Mouse (Mus musculus) T-helper 1 cell (primary cell): ENCODE results near the gene Gm47289.

Experiments used
- in situ Hi-C: fragments of 300-600 bp; cut with MboI, MseI; formaldehyde crosslinking; loops from one replicate; pipeline ENCODE4 v1.15.1; 2025; ENCODE audit warnings: high pct_unique_total_duplicates

The Gm47289 gene

GRCm38 (mm10) chr9:119158861-119159260 is at the start of gene Gm47289:
Gene Gm47289 (plus strand): TSS chr9:119159161.
- in situ Hi-C loops = no loop called here

DNA sequence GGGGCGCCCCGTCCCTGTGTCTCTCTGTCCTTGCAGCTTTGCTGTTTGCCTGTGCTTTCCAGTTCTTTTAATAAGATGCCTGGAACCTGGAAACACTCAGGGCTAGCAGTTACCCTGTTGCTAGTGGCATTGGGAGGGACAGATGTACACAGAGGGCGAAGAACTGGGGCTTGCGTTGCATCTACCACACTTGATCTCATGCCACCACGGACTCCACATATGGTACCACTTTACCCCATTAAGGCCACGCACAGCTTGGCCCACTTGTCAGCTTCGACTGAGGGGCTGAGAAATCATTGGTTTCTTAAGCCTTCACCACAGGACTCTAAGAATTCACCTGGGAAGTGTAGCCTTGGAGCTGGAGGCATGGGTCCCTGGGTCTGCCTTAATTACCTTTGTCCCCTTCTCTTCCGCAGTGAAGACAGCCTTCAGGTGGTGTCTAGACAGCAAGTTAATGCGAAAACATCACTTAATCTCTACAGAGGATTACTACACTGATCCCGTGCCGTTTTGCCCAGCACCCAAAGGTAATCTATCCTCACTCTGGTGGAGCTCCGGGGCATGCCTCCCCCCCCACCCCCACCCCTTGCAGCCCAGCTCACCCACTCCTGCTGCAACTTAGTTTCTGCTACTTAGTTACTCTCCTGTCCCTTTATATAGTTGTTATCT is 49.1 kb upstream of the Gm47289 start:
- in situ Hi-C loops = no loop called here

- in situ Hi-C loops = no loop called here
These were observed 48.3 kb upstream of the Gm47289 start for GRCm38 (mm10) chr9:119110640-119111039.

GRCm38 (mm10) chr9:119114911-119115310 is 44.0 kb upstream of the Gm47289 start:
- in situ Hi-C loops = no loop called here

- in situ Hi-C loops = no loop called here
These were observed 39.4 kb upstream of the Gm47289 start for GRCm38 (mm10) chr9:119119409-119120167.

- in situ Hi-C loops = no loop called here
These were observed 38.8 kb upstream of the Gm47289 start for GRCm38 (mm10) chr9:119120168-119120560.

DNA sequence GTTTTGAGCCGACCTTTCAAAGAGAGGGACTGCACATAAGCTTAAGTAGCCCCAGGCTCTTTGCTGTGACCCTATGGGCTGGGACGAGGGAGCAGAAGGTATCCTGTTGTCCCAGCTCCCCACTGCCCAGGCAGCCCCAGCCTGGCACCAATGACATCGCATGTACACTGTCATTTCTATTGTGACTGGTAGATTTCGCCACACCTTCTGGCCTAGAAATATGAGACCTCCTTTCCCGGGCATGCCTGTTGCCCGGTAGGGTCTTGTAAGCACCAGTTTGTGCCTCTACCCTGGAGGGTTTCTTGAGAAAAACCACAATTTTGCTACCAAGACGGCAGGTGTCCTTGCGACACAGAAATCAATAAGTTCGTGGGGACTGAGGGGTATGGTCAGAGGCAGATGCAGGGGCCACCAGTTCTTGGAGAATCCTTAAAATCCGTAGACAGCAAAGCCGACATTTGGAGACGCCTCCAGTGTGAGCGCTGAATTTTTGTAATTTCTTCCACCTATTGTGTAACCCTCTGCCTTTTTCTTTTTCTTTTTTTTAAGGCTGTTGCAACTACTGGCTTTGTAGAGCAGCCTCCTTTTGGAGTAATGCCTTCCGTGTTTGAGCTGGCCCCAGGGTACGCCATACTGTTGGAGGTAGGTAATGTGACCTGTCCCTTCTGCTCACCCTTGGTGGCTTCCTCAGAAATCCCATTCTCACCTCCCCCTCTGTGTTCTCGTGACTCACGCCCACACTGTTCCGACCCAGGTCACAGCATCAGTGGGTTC is 36.2 kb upstream of the Gm47289 start:
- in situ Hi-C loops = no loop called here

- in situ Hi-C loops = no loop called here
These were observed 30.4 kb upstream of the Gm47289 start for GRCm38 (mm10) chr9:119128436-119129181.

DNA sequence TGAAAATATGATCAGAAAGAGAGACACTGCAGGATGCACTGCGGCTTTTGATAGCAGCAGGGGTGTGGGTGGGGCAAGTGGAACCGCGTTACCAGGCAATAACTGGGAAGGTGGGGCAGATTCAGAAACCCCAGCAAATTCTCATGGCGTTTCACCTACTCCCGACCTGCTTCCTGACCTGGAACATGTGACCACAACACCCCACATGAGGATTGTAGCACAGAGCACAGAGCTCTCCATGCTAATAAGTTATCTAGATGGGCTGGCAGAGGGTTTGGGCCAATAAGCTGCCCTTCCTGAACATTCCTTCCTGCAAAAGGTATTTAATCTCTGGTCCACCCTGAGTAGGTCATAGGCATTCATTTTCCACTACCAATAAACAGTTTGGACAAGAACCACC is 28.3 kb upstream of the Gm47289 start:
- in situ Hi-C loops = no loop called here

DNA sequence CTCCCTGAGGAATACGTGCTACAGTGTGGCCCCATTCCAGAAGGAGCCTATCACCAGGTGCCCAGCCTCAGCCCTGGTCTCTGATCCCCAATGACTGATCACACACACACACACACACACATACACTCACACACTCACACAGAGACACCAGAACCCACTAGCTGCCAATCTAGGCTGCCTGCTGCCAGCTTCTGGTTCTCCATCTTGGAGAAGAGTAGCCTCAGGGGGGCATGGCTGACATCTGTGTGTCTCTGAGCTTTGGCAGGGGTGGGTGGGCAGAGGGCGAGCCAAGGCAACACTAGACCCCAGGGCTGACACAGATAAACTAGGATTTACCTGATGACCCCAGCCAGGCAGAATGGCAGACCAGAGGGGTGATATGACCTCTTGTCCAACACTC is 20.1 kb upstream of the Gm47289 start:
- in situ Hi-C loops = no loop called here

GRCm38 (mm10) chr9:119142066-119142465 is 16.9 kb upstream of the Gm47289 start:
- in situ Hi-C loops = no loop called here

DNA sequence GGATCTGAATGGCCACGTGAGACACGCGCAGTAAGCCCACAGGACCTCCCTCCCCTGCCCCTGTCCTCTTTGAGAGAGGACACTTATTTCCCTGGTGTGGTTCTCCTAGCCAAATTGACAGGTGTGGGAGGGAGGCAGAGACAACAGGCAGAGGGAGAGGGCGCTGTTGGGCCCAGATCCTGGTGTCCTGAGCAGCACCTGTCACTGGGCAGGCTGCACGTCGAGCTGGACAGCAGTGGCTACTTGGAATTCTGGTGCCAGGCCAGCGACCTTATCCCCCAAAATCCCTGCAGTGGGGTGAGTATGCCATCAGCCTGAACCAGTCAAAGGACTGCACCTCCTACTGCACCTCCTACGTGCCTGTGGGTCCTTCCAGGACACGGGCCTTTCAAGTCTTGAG is 15.6 kb upstream of the Gm47289 start:
- in situ Hi-C loops = no loop called here

- in situ Hi-C loops = no loop called here
These were observed 14.3 kb upstream of the Gm47289 start for GRCm38 (mm10) chr9:119144696-119145095.

GRCm38 (mm10) chr9:119145137-119145536 is 13.8 kb upstream of the Gm47289 start:
- in situ Hi-C loops = no loop called here

- in situ Hi-C loops = no loop called here
These were observed 13.3 kb upstream of the Gm47289 start for GRCm38 (mm10) chr9:119145638-119146037.

GRCm38 (mm10) chr9:119146098-119146770 is 12.7 kb upstream of the Gm47289 start:
- in situ Hi-C loops = no loop called here

- in situ Hi-C loops = no loop called here
These were observed 9.4 kb upstream of the Gm47289 start for GRCm38 (mm10) chr9:119149601-119150000.

- in situ Hi-C loops = no loop called here
These were observed 7.2 kb upstream of the Gm47289 start for GRCm38 (mm10) chr9:119151751-119152150.

GRCm38 (mm10) chr9:119155416-119155815 is 3.5 kb upstream of the Gm47289 start:
- in situ Hi-C loops = no loop called here

DNA sequence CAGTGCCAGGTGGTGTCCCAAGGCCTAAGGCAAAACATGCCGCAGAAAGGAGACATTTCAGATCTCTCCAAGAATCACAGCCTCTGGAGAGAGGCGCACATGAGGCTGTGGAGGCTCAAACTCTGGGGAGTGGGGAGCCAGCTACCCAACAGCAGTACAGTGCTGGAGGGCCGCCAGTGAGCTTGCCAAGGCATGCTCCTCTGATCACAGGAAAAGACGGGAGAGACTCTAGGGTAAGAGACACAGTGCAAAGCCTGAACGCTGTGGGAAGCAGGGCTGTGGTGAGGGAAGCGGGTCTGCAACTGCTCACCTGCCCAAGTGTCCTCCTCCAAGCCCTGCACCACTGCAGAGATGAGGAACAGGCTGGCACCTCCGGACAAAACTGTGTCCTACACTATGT is 3.1 kb upstream of the Gm47289 start:
- in situ Hi-C loops = no loop called here
